Mouse (Mus musculus): ENCODE measurements around the gene Grb2. TPM values are rescaled to one million over a fixed set of nuclear protein-coding genes. Genes with fewer than 3 reads are reported as not detected.
A peak's percentile ranks its signal among the peaks of the same experiment; 100 is the strongest.

Gene Grb2
- polyA plus RNA-seq, 1 experiment = 45.0 TPM

DNA sequence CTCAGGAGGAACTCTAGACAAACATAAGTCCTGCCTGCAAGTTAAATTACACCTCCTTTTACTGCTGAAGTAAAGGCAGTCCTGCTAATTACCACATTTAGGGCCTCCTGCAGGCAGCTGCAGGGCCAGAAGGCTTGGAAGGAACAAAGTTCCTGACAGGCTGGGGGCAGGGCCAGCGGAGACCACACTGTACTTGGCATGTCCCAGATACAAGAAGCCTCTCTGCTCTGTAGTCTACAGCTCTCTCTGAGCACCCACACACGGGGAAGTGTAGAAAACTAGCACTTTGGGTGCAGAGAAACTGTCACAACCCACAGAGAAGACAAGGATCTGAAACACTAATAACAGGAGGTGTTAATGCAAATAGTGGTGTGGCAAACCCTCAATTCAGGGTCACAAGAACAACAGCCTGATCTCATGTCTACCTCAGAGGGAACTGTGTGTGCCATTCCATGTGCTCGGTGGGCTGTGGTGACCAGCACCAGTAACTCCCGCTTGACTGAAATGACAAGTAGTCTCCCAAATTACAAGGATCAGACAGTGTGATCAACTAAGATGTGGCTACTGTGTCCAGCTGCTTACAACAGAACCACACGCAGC lies 37.8 kb downstream of the Grb2 start:
- Histone ChIP-seq H3K79me3 (ENCODE audit: low read depth) (peaks cover 59% of the 10 kb centered on the region), H3K27me3 (ENCODE audit: control insufficient read depth, insufficient read depth, insufficient read length) (no peaks in the 10 kb centered on the region), H3ac (ENCODE audit: control insufficient read depth, insufficient read length, low read depth) (no peak overlapping the region), H3K79me2 (ENCODE audit: control insufficient read depth, insufficient read depth) (peaks cover 100% of the 10 kb centered on the region), H3K36me3 (ENCODE audit: control insufficient read depth, insufficient read depth) (no peaks in the 10 kb centered on the region), H3K4me3 (ENCODE audit: insufficient read depth, poor library complexity, severe bottlenecking) (no peak overlapping the region)
- no peak for TF ChIP-seq USF1 (IDR thresholded peaks at IDR 0.05; ENCODE audit: low read depth)
- TF ChIP-seq MAX (IDR thresholded peaks at IDR 0.05) = no peak
- TF ChIP-seq FOSL1 (IDR thresholded peaks at IDR 0.05; ENCODE audit: insufficient read depth, low read length, poor library complexity, severe bottlenecking) = no peak
- no peak for TF ChIP-seq MYOD1 (IDR thresholded peaks at IDR 0.05; ENCODE audit: control insufficient read depth, insufficient read length, low read depth)
- TF ChIP-seq MYOG (IDR thresholded peaks at IDR 0.05; ENCODE audit: control insufficient read depth, extremely low read depth, insufficient read length) = no peak
- no peak for TF ChIP-seq CEBPB (IDR thresholded peaks at IDR 0.05; ENCODE audit: low read depth)
- TF ChIP-seq CTCF (IDR thresholded peaks at IDR 0.05; ENCODE audit: control insufficient read depth, insufficient read depth, insufficient read length) = no peak

DNA sequence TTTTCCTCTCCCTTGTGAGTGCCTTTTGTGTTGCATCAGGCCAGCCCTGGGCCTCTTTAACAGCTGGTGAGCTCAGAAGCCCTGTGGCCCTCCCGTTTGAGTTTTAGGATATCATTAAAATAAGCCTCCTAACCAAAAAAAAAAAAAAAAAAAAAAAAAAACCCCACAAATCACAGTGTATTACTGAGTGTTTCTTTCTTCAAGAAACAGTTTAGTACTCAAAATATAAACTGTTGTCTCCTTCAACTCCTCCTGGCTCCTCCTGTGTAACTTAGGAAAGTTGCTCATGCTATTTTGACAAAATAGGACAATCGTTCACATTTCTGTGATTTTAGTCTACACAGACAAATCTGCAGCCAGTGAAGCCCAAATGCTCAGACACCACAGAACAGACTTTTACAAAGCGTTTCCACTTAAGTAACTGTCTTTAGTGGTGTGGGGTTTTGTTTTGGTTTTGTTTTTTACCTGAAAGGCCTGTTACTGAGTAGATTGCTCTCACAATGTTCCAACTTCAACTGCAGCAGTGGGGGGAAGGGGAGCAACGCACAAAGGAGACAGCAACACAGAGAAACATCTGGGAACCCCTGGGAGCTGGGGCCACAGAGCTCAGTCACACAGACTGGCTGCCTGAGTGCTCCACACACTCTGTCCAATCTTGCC lies 44.6 kb downstream of the Grb2 start:
- no peak for TF ChIP-seq FOSL1 (IDR thresholded peaks at IDR 0.05; ENCODE audit: insufficient read depth, low read length, poor library complexity, severe bottlenecking)
- Histone ChIP-seq H3ac (ENCODE audit: control insufficient read depth, insufficient read length, low read depth) (no peak overlapping the region), H3K79me3 (ENCODE audit: low read depth) (peaks cover 60% of the 10 kb centered on the region), H3K79me2 (ENCODE audit: control insufficient read depth, insufficient read depth) (peaks cover 97% of the 10 kb centered on the region), H3K27me3 (ENCODE audit: control insufficient read depth, insufficient read depth, insufficient read length) (no peaks in the 10 kb centered on the region), H3K36me3 (ENCODE audit: control insufficient read depth, insufficient read depth) (peaks cover 9% of the 10 kb centered on the region), H3K4me3 (ENCODE audit: insufficient read depth, poor library complexity, severe bottlenecking) (no peak overlapping the region)

DNA sequence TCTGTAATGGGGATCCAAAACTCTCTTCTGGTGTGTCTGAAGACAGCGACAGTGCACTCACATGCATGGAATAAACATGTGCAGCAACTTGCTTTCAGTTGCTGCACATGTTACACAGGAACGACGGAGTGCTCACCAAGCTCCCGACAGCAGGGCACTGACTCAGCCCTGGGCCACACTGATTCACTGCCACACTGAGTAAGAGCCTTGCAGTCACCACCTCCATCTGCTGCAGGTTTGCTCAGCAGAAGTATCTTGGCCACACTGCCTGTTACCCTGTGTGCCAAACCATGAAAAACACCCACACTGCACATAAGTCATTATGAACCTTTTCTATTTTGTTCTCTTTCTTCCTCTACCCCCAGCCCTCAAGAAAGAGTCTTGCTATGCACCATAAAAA lies 48.0 kb downstream of the Grb2 start:
- TF ChIP-seq CEBPB (IDR thresholded peaks at IDR 0.05; ENCODE audit: low read depth) = no peak
- peak; percentile 18 for TF ChIP-seq MAX (IDR thresholded peaks at IDR 0.05)
- no peaks in the 10 kb centered on the region for H3K27me3 ChIP-seq (ENCODE audit: control insufficient read depth, insufficient read depth, insufficient read length)
- no peak overlapping the region for H3ac ChIP-seq (ENCODE audit: control insufficient read depth, insufficient read length, low read depth)
- H3K79me3 ChIP-seq (ENCODE audit: low read depth) = peaks cover 41% of the 10 kb centered on the region
- H3K79me2 ChIP-seq (ENCODE audit: control insufficient read depth, insufficient read depth) = peaks cover 77% of the 10 kb centered on the region
- no peak overlapping the region for H3K4me3 ChIP-seq (ENCODE audit: insufficient read depth, poor library complexity, severe bottlenecking)
- H3K36me3 ChIP-seq (ENCODE audit: control insufficient read depth, insufficient read depth) = peaks cover 10% of the 10 kb centered on the region

DNA sequence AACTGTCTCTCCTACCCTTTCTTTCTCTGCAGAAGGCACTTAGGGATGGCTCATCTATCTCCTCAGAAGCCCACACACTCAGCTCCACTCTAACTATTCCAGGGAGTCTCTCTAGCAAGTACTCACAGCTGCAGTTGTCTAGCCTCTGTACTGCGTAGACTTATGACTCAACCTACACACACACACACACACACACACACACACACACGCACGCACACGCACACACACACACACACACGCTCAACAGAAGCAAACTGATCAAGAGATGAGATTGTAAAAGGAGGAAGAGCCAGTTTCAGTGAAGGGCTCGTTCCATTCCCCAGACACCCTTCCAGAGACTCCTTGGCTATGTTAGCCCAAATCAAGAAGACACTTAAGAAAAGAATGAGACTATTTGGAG lies 49.9 kb downstream of the Grb2 start:
- TF ChIP-seq CTCF (IDR thresholded peaks at IDR 0.05; ENCODE audit: control insufficient read depth, insufficient read depth, insufficient read length) (no peak), USF1 (IDR thresholded peaks at IDR 0.05; ENCODE audit: low read depth) (no peak), MYOG (IDR thresholded peaks at IDR 0.05; ENCODE audit: control insufficient read depth, extremely low read depth, insufficient read length) (no peak), CEBPB (IDR thresholded peaks at IDR 0.05; ENCODE audit: low read depth) (no peak), FOSL1 (IDR thresholded peaks at IDR 0.05; ENCODE audit: insufficient read depth, low read length, poor library complexity, severe bottlenecking) (no peak), MYOD1 (IDR thresholded peaks at IDR 0.05; ENCODE audit: control insufficient read depth, insufficient read length, low read depth) (no peak)
- H3K27me3 ChIP-seq (ENCODE audit: control insufficient read depth, insufficient read depth, insufficient read length) = no peaks in the 10 kb centered on the region

DNA sequence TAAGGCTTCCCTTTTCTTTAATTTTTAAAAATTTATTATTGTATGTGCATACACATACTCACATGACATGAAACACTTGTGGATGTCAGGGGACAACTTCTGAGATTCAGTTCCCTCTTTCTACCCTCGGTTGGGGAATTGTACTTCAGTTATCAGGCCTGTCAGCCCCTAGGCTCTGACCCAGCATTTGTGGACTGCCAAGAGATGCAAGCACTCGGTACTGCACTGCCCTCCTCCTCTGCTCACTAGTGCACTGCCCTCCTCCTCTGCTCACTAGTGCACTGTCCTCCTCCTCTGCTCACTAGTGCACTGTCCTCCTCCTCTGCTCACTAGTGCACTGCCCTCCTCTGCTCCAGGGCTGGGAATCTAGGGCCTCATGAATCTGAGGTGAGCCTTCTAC lies 54.3 kb downstream of the Grb2 start:
- TF ChIP-seq CTCF (IDR thresholded peaks at IDR 0.05; ENCODE audit: control insufficient read depth, insufficient read depth, insufficient read length) (no peak), CEBPB (IDR thresholded peaks at IDR 0.05; ENCODE audit: low read depth) (no peak), MAX (IDR thresholded peaks at IDR 0.05) (no peak), MYOG (IDR thresholded peaks at IDR 0.05; ENCODE audit: control insufficient read depth, extremely low read depth, insufficient read length) (no peak)

More for the DNA sequence above, 49.9 kb downstream of the Grb2 start:
- H3ac ChIP-seq (ENCODE audit: control insufficient read depth, insufficient read length, low read depth) = no peak overlapping the region
- peaks cover 22% of the 10 kb centered on the region for H3K36me3 ChIP-seq (ENCODE audit: control insufficient read depth, insufficient read depth)
- peaks cover 29% of the 10 kb centered on the region for H3K79me3 ChIP-seq (ENCODE audit: low read depth)
- H3K79me2 ChIP-seq (ENCODE audit: control insufficient read depth, insufficient read depth) = peaks cover 59% of the 10 kb centered on the region
- no peak overlapping the region for H3K4me3 ChIP-seq (ENCODE audit: insufficient read depth, poor library complexity, severe bottlenecking)

DNA sequence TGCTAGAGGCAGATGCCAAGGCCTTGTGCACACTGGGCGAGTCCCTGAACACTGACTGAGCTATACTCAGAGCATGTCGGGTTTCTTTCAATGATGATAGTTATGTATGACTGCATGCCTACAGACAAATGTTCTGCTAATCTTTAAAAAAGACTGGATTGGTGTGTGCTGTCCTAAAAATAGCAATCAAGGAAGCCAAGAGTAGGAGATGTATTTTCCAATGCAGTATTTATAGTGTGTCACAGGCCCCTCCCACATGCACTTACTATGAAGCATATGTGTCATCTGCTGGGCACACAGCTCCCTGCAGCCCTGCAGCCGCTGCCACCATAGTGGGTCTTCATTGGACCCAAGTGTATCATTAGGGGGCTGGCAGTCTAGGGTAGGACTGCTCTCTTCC lies 55.2 kb downstream of the Grb2 start:
- peaks cover 38% of the 10 kb centered on the region for H3K36me3 ChIP-seq (ENCODE audit: control insufficient read depth, insufficient read depth)
- H3ac ChIP-seq (ENCODE audit: control insufficient read depth, insufficient read length, low read depth) = no peak overlapping the region
- peaks cover 2% of the 10 kb centered on the region for H3K79me3 ChIP-seq (ENCODE audit: low read depth)
- H3K4me3 ChIP-seq (ENCODE audit: insufficient read depth, poor library complexity, severe bottlenecking) = no peak overlapping the region
- H3K27me3 ChIP-seq (ENCODE audit: control insufficient read depth, insufficient read depth, insufficient read length) = no peaks in the 10 kb centered on the region
- peaks cover 8% of the 10 kb centered on the region for H3K79me2 ChIP-seq (ENCODE audit: control insufficient read depth, insufficient read depth)
- no peak for TF ChIP-seq USF1 (IDR thresholded peaks at IDR 0.05; ENCODE audit: low read depth)
- no peak for TF ChIP-seq MAX (IDR thresholded peaks at IDR 0.05)
- no peak for TF ChIP-seq CTCF (IDR thresholded peaks at IDR 0.05; ENCODE audit: control insufficient read depth, insufficient read depth, insufficient read length)
- no peak for TF ChIP-seq MYOG (IDR thresholded peaks at IDR 0.05; ENCODE audit: control insufficient read depth, extremely low read depth, insufficient read length)
- TF ChIP-seq MYOD1 (IDR thresholded peaks at IDR 0.05; ENCODE audit: control insufficient read depth, insufficient read length, low read depth) = no peak
- no peak for TF ChIP-seq FOSL1 (IDR thresholded peaks at IDR 0.05; ENCODE audit: insufficient read depth, low read length, poor library complexity, severe bottlenecking)
- no peak for TF ChIP-seq CEBPB (IDR thresholded peaks at IDR 0.05; ENCODE audit: low read depth)

More for the DNA sequence above, 54.3 kb downstream of the Grb2 start:
- Histone ChIP-seq H3K27me3 (ENCODE audit: control insufficient read depth, insufficient read depth, insufficient read length) (no peaks in the 10 kb centered on the region), H3ac (ENCODE audit: control insufficient read depth, insufficient read length, low read depth) (no peak overlapping the region), H3K36me3 (ENCODE audit: control insufficient read depth, insufficient read depth) (peaks cover 29% of the 10 kb centered on the region), H3K4me3 (ENCODE audit: insufficient read depth, poor library complexity, severe bottlenecking) (no peak overlapping the region), H3K79me2 (ENCODE audit: control insufficient read depth, insufficient read depth) (peaks cover 17% of the 10 kb centered on the region), H3K79me3 (ENCODE audit: low read depth) (peaks cover 6% of the 10 kb centered on the region)

Data from C2C12 (cell line).